Comparison of ENCODE assay signal across 18 mouse cellular contexts in the genomic region with DNA sequence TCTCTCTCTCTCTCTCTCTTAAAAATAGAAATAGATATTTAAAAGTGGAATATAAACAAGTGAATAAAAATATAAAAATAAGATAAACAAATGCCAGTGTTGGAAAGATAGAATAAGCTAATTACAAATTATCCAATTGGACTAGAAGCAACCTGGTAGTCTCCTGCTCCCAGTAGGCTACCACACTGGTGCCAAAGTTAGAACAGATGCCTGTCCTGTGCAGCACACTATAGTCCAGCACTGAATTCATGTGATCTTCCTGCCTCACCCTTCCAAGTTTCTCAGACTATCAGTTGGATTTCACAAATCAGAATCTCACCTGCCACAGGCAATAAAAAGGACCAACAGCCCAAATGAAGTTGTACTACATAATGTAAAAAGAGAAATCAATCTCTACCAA.
"Had no signal": no experiment of that assay in that cellular context is flagged by ENCODE, and none has a peak within 500 bp of the region (broad histone marks: within the 10 kb centered on the region; RNA-seq: fewer than 3 reads in every experiment).

No protein-coding gene starts in this region.

- H3K4me2 ChIP-seq: limb, embryonic 13.5 days; liver, embryonic 15.5 days; lung, embryonic 14.5 days; midbrain, embryonic 11.5 days; midbrain, embryonic 15.5 days; neural tube, embryonic 13.5 days had no signal

- H3K9ac ChIP-seq: limb, embryonic 13.5 days; liver, embryonic 15.5 days; lung, embryonic 14.5 days; midbrain, embryonic 15.5 days; neural tube, embryonic 13.5 days had no signal

- H3K27me3 ChIP-seq: limb, embryonic 13.5 days; liver, embryonic 15.5 days; megakaryocyte, embryonic 14.5 days; midbrain, embryonic 15.5 days; neural tube, embryonic 13.5 days had no signal

- H3K9me3 ChIP-seq: limb, embryonic 13.5 days; liver, embryonic 15.5 days; midbrain, embryonic 15.5 days; neural tube, embryonic 13.5 days had no signal

- ATAC-seq: midbrain, embryonic 15.5 days had no signal

- H3K4me1 ChIP-seq: megakaryocyte, embryonic 14.5 days; midbrain, embryonic 15.5 days; neural tube, embryonic 13.5 days had no signal

- DNase-seq: kidney, postnatal 10 days; kidney, postnatal 4 days; left cerebral cortex, postnatal 4 days; lung, embryonic 14.5 days; lung, postnatal 10 days; lung, postnatal 4 days; retina, postnatal 1 day; right cerebral cortex, postnatal 4 days; spleen, adult 18-20 months; thymus, adult 18-20 months; thymus, postnatal 14 days had no signal

- H3K4me3 ChIP-seq: layer of hippocampus, adult 2 months; limb, embryonic 13.5 days; liver, embryonic 15.5 days; megakaryocyte, embryonic 14.5 days; midbrain, embryonic 15.5 days; neural tube, embryonic 13.5 days had no signal

- H3K27ac ChIP-seq: layer of hippocampus, adult 2 months; limb, embryonic 13.5 days; liver, embryonic 15.5 days; midbrain, embryonic 15.5 days; neural tube, embryonic 13.5 days had no signal

- H3K36me3 ChIP-seq: limb, embryonic 13.5 days; liver, embryonic 15.5 days; midbrain, embryonic 15.5 days; neural tube, embryonic 13.5 days had no signal
